Mouse (Mus musculus): ENCODE data around the gene Ddx23. TPM values are rescaled to one million over a fixed set of nuclear protein-coding genes. Genes with fewer than 3 reads are reported as not detected.
A peak's percentile ranks its signal among the peaks of the same experiment; 100 is the strongest.

The Ddx23 gene
- 193 and 213 TPM in 2 replicates for total RNA-seq (2012; rRNA removed)
- 100 to 1,000 TPM; 194 to 252 TPM for polyA plus RNA-seq (2012; ENCODE audit: insufficient read depth in 1 of 2, insufficient read length in 2 of 2, low read depth in 1 of 2, low replicate concordance in 2 of 2, missing spikeins in 1 of 2)

DNA sequence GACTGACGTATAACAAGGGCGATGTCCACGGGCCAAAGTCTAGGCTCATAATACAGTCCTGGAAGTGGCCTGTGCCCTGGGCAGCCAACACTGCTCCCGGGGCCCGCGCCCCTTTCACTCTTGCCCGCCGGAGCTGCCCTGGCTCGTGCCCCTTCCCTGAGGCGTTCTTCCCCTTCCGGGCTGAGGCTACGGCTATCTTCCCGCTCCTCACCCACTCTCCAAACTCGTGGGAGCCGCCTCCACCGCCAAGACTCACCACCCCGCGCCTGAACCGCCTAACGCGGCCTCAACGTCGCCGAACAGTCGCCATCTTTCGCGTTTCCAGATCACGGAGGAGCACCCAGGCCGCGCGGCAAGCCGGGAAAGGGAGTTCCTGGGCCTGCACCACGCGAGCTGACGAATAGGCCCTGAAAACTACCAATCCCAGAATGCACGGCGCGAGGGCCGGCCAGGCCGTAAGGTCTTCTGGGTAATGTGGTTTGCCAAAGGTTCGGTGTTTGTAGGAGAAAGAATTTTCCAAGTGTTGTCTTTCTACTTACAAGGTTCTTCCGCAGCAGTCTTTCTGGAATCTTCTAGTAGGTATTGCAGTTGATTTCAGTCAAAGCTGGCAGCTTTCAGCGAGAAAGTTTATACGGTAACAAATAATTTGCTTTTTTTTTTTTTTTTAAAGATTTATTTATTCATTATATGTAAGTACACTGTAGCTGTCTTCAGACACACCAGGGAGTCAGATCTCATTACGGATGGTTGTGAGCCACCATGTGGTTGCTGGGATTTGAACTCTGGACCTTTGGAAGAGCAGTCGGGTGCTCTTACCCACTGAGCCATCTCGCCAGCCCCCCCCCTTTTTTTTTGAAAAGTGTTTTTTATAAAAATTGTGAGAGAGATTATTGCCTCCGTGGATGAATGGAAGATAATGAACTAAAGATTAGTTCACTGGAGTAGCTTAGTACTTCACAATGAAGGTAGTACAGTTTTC lies at the start of gene Ddx23:
Gene Ddx23, minus strand, starts transcription at position 328 of the 979 bp plus-strand sequence.
- Histone ChIP-seq H3K36me3 (ENCODE audit: control insufficient read depth in 1 of 2, insufficient read depth in 2 of 2, low read length in 2 of 2) (peaks cover 1 to 16% of the 10 kb centered on the region in 2 experiments), H3K4me3 (ENCODE audit: control insufficient read depth in 1 of 2, insufficient read depth in 1 of 2, low read depth in 2 of 2, low read length in 2 of 2) (peak within 1 kb of the TSS; percentile 74 to 83), H3K79me2 (ENCODE audit: control insufficient read depth, insufficient read depth, low read length, poor library complexity) (peaks cover 28% of the 10 kb centered on the region), H3K27ac (ENCODE audit: control insufficient read depth, low read depth, low read length) (peak within 1 kb of the TSS; percentile 96), H3K9ac (ENCODE audit: control insufficient read depth, low read depth, low read length, poor library complexity, severe bottlenecking) (peak within 1 kb of the TSS; percentile 92), H3K9me3 (replicated peaks; ENCODE audit: insufficient read depth, low read length) (no peaks in the 10 kb centered on the region), H3K27me3 (ENCODE audit: control insufficient read depth in 1 of 2, insufficient read depth in 2 of 2, low read length in 2 of 2) (no peaks in the 10 kb centered on the region), H3K4me1 (ENCODE audit: control insufficient read depth in 1 of 2, insufficient read depth in 2 of 2, low read length in 2 of 2) (peaks cover 8 to 12% of the 10 kb centered on the region in 2 experiments; a peak in 3 of 4 replicates)
- peak; percentile 100 for DNase-seq (ENCODE audit: low read depth, low spot score)
- peak; percentile 92 to 97; a peak in 3 of 4 replicates for TF ChIP-seq POLR2A (IDR thresholded peaks at IDR 0.05; ENCODE audit: control insufficient read depth in 1 of 2, insufficient read depth in 1 of 2, low read depth in 1 of 2, low read length in 2 of 2, poor library complexity in 1 of 2)
- TF ChIP-seq NRF1 (IDR thresholded peaks at IDR 0.05; ENCODE audit: insufficient read depth, low read depth, low read length, poor library complexity, severe bottlenecking), result peak; percentile 57
- no peak for TF ChIP-seq USF2 (IDR thresholded peaks at IDR 0.05; ENCODE audit: borderline replicate concordance in 1 of 2, insufficient read depth in 1 of 2, low read depth in 1 of 2, low read length in 2 of 2)
- TF ChIP-seq GATA1 (IDR thresholded peaks at IDR 0.05; ENCODE audit: low read depth, low read length), result 0 out of 2 replicates have a peak, but pooled peaks have one; percentile 18
- TF ChIP-seq MYC (IDR thresholded peaks at IDR 0.05; ENCODE audit: low read depth, low read length), result peak; percentile 86
- no peak; the same call in 1 of the 2 replicates for TF ChIP-seq MYB (IDR thresholded peaks at IDR 0.05; ENCODE audit: low read depth, low read length)
- peak; percentile 59; the same call in 1 of the 2 replicates for TF ChIP-seq GABPA (IDR thresholded peaks at IDR 0.05; ENCODE audit: low read depth, low read length)
- 0 out of 2 replicates have a peak, but pooled peaks have one; percentile 66 for TF ChIP-seq POLR2AphosphoS5 (IDR thresholded peaks at IDR 0.05; ENCODE audit: borderline replicate concordance, low read depth, low read length)
- TF ChIP-seq MAX (IDR thresholded peaks at IDR 0.05; ENCODE audit: low read length), result peak; percentile 76
- TF ChIP-seq ZKSCAN1 (IDR thresholded peaks at IDR 0.05; ENCODE audit: low read depth, low read length), result no peak
- peak; percentile 58 for TF ChIP-seq USF1 (IDR thresholded peaks at IDR 0.05; ENCODE audit: low read depth, low read length)
- TF ChIP-seq MAFK (IDR thresholded peaks at IDR 0.05; ENCODE audit: borderline replicate concordance, low read depth, low read length), result no peak
- TF ChIP-seq SIN3A (IDR thresholded peaks at IDR 0.05; ENCODE audit: low read length), result peak; percentile 94
- TF ChIP-seq RAD21 (IDR thresholded peaks at IDR 0.05; ENCODE audit: low read depth, low read length), result no peak
- peak; percentile 92 for TF ChIP-seq POLR2AphosphoS2 (IDR thresholded peaks at IDR 0.05; ENCODE audit: low read length)
- no peak; the same call in 1 of the 2 replicates for TF ChIP-seq ETS1 (IDR thresholded peaks at IDR 0.05; ENCODE audit: low read depth, low read length)
- peak; percentile 93 for TF ChIP-seq NELFE (IDR thresholded peaks at IDR 0.05; ENCODE audit: low read depth, low read length)
- TF ChIP-seq MAZ (IDR thresholded peaks at IDR 0.05; ENCODE audit: low read depth, low read length), result peak; percentile 62; the same call in 1 of the 2 replicates
- peak; percentile 84 for TF ChIP-seq ELF1 (IDR thresholded peaks at IDR 0.05; ENCODE audit: low read depth, low read length)
- TF ChIP-seq KAT2A (conservative IDR thresholded peaks at IDR 0.05; ENCODE audit: low read depth, low read length), result peak; percentile 99
- peak; percentile 84 for TF ChIP-seq TCF12 (IDR thresholded peaks at IDR 0.05; ENCODE audit: low read depth, low read length)
- no peak for TF ChIP-seq MEF2A (IDR thresholded peaks at IDR 0.05; ENCODE audit: extremely low read depth, insufficient replicate concordance, low read depth, low read length, poor library complexity, severe bottlenecking)
- peak in 1 of 2 experiments; percentile 52; a peak in 1 of 4 replicates for TF ChIP-seq EP300 (IDR thresholded peaks at IDR 0.05; ENCODE audit: low read depth in 1 of 2, low read length in 2 of 2)
- TF ChIP-seq TAL1 (IDR thresholded peaks at IDR 0.05; ENCODE audit: low read length), result no peak
- peak; percentile 85 for TF ChIP-seq TBP (IDR thresholded peaks at IDR 0.05; ENCODE audit: low read depth, low read length)
- TF ChIP-seq E2F4 (IDR thresholded peaks at IDR 0.05; ENCODE audit: borderline replicate concordance, low read depth, low read length), result no peak; the same call in 1 of the 2 replicates
- no peak for TF ChIP-seq BHLHE40 (IDR thresholded peaks at IDR 0.05; ENCODE audit: borderline replicate concordance, low read depth, low read length)
- no peak for TF ChIP-seq ZC3H11A (IDR thresholded peaks at IDR 0.05; ENCODE audit: low read depth, low read length)
- peak; percentile 86 for TF ChIP-seq ZNF384 (IDR thresholded peaks at IDR 0.05; ENCODE audit: low read depth, low read length)
- TF ChIP-seq MXI1 (IDR thresholded peaks at IDR 0.05; ENCODE audit: low read depth, low read length), result peak; percentile 78
- peak; percentile 72 for TF ChIP-seq ZMIZ1 (IDR thresholded peaks at IDR 0.05; ENCODE audit: low read depth, low read length)
- TF ChIP-seq HCFC1 (IDR thresholded peaks at IDR 0.05; ENCODE audit: low read depth, low read length), result peak; percentile 96
- no peak for TF ChIP-seq CTCF (IDR thresholded peaks at IDR 0.05 in 2 of 3, conservative IDR thresholded peaks at IDR 0.05 in 1 of 3; ENCODE audit: control insufficient read depth in 1 of 3, insufficient read depth in 1 of 3, low read depth in 2 of 3, low read length in 3 of 3, poor library complexity in 1 of 3, severe bottlenecking in 1 of 3)

All from MEL (cell line).